Mouse (Mus musculus) megakaryocyte-erythroid progenitor cell, adult 5-6 weeks (primary cell): ENCODE measurements at regions not wholly inside any gene's neighbourhood (a gene's known extent, or its start where the extent isn't known, plus 50 kb on each side); places are given as distances from the start of the nearest gene placed in this dataset.
A peak's percentile ranks its signal among the peaks of the same experiment; 100 is the strongest.

Experiments
- ATAC-seq: replicated peaks from 2 replicates; pipeline ENCODE4 v1.8.0; 2016; ENCODE audit warnings: mild to moderate bottlenecking, inconsistent platforms; ENCODE audit not compliant: severe bottlenecking, poor library complexity, low FRiP score, low TSS enrichment

GRCm38 (mm10) chr11:94882687-94883383, 53.2 kb upstream of the Col1a1 start:
- no peak for ATAC-seq

DNA sequence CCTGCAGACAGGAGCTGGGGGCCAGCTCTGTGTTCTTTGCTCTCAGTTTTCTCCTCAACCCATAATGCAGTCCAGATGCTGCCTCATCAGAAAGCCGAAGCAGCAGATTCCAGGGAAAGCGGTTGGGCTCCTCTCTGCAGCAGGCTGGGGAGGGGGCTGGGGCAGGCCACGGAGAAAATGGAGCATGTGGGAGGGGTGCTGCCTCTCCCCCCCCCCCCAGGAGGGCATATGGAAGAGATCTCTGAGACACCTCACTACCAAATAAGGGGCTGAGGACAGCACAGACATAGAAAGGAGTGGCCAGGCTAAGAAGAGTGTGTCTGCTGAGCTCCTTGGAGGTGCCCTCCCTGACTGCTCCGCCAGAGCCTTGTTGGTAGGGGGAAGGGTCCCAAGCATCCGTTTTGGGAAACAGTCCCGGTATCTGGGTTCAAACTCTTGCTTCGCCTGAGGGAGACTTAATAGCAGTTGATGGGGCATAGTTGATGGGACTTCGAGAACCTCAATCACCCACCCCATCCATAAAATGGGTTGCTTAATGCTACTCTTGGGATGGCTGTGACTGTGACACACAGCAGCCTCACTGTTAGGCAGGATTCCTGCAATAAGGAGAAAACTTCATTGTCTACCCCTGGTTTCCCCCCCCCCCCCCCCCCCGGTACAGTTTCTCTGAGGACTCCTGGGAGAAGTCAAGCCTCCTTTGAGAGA, 53.9 kb upstream of the Col1a1 start:
- no peak for ATAC-seq

- no peak for ATAC-seq
Measured at GRCm38 (mm10) chr11:94880896-94881840, 54.9 kb upstream of the Col1a1 start.

DNA sequence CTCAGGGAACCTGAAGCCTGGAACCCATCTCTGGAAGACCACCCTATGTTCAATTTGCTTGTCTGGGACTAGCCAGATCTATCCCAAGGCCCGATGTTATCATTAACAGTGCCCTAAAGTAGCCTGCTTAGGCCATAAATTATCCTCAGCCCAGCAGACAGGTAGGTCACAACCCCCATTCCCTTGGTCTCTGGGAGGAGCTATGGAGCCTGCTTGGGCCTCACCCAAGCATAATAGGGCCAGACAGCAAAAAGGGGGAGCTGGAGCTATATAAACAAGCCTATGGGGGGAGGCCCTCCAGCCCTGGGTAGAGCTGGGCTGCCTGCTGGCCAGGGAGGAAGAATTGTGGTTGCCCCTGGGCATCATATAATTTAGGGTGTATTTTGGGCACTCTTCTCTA, 59.3 kb upstream of the Col1a1 start:
- ATAC-seq, result no peak

DNA sequence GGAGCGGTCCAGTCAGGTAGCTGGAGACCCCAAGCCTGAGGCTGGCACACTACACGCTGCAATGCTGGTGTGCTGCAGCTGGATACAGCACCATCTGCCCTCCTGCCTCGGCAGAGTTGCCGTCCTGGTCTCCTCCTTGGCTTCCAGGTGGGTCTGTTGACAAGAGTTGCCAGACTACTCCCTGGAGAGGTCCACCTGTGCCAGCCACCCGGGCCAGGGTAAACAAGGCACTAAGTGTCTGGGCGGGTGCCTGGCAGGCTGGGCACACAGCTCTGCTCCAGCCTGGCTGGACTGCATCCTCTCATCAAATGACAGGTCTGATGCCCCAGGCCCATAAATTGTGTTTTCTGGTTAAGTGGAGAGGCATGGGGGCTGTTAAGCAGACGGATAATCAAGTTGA, 61.0 kb upstream of the Col1a1 start:
- ATAC-seq, result no peak

DNA sequence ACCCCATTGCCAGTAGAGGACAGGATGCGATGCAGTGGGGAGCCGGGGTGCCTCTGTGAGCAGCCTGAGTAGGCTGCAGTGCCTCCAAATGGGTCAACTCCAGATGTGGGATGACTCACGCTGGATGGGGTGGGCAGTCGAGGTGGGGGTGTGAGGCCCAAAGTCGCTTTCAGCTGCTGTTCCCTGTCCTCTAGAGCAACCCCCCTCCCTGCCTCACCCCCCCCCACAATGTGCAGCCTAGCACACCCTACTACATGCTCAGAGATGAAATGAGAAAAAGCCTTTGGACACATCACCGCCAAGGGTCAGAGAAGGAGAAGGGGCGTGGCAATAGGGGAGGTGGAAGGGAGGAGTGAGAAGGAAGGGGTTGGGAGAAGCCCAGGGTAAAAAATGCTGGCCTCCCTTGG, 61.9 kb upstream of the Col1a1 start:
- ATAC-seq, result no peak

DNA sequence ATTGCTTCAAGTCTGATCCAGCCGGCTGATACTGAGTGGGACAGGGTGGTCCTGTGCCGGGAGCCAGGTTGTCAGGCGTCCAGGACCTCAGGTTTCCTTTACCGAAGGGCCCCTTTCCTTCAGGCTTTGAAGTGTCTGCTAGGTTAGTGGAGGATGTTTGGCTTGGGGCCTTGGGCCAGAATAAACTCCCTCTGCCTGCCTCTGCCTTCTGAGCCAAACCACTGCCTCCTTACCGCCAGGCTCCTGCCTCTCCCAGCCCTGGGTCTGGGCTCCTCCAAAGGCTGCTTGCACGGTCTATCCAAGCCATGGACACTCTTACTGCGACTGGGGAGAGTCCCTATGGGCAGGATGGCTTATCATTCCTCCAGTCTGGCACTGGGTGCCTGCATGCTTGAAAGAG, 62.3 kb upstream of the Col1a1 start:
- no peak for ATAC-seq

- ATAC-seq, result no peak
Measured at GRCm38 (mm10) chr11:94872921-94873320, 63.1 kb upstream of the Col1a1 start.

DNA sequence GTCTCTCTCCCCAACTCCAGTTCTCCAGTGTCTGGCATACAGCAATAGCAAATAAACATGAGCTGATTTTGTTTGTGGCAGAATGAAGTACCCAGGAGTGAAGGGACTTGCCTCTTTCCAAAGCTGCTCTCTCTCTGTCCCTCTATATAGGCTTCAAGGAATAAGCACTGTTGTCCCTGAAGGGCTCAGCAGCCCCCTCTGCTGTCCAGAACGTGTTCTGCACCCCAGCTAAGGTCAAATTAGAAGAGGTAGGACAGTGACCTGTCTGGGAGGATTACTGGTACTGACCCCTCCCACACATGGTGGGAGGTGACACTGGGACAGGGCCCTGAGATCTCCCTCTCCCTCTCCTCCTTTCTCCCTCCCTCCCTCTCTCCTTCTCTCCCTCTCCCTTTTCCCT, 65.7 kb upstream of the Col1a1 start:
- peak; percentile 83 for ATAC-seq

- peak; percentile 64 for ATAC-seq
Measured at GRCm38 (mm10) chr11:94869866-94870265, 66.2 kb upstream of the Col1a1 start.

DNA sequence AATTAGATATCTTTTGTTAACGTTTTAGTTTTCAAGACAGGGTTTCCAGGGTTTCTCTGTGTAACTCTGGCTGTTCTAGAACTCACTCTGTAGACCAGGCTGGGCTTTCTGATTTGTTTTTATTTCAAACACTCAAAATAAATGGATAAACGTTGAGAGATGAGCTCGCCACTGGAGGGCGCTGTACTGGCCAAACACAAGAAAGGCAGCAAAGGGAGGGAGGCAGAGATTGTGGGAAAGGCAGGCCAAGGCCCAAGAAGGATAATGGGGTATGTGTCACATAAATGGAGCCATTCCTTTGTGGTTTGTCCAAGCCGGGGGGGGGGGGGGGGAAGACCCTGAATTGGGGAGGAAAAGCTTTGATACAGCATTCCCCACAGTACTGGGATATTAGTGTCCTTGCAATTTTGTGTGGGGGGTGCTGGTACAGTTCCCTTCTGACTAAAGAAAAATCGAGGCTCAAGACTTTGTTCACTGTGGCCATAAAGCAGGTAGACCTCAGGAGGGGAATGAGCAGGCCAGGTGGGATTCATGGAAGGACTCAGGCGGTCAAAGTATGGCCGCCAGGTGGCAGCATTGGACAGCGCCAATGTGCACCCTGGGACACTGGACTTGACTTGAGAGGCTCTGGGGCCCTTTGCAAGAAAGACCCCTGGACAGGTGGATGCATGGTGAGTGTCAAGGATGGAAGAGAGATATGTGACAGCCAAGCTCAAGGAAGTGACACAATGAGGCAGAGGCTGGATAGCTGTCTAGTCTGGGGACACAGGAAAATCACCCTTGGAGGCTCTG, 69.7 kb upstream of the Col1a1 start:
- 0 out of 2 replicates have a peak, but pooled peaks have one; percentile 53 for ATAC-seq

- no peak for ATAC-seq
Measured at GRCm38 (mm10) chr11:94850129-94850528, 67.6 kb upstream of the Tmem92 start.

GRCm38 (mm10) chr11:94839133-94839532, 56.6 kb upstream of the Tmem92 start:
- no peak for ATAC-seq

DNA sequence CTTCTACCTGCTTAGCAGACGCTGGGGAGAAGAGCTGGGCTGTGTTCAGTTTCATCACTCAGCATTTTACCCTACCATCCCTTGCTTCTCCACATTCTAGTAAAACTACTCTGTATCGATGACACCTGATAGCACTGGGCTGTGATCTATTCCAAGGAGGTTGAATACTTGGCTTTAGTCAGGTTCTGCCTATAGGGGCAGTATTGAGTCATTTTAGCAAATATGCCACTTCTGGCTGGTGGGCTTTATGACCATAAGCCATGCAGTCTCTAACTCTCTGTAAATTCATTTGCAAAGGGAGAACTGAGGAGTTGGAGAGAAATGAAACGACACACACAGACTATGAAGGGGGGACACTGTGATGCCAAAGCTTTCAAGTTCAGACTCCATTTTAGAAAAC, 55.6 kb upstream of the Tmem92 start:
- 0 out of 2 replicates have a peak, but pooled peaks have one; percentile 55 for ATAC-seq

GRCm38 (mm10) chr11:94836347-94836746, 53.8 kb upstream of the Tmem92 start:
- no peak for ATAC-seq

- peak; percentile 90 for ATAC-seq
Measured at GRCm38 (mm10) chr11:94832246-94832985, 49.9 kb upstream of the Tmem92 start.
